Mouse (Mus musculus) spleen, postnatal 0 days (tissue): ENCODE results near the gene Kdm4d. TPM values are rescaled to one million over a fixed set of nuclear protein-coding genes. Genes with fewer than 3 reads are reported as not detected.

Source experiments
- polyA plus RNA-seq: library from polyadenylated mRNA; unstranded; fragments of >200 nt; fragmentation: Nextera tagmentation; extraction: Ambion mirVana; gene quantifications from 2 replicates; pipeline ENCODE4 v1.2.1, GENCODE M21; 2015

Kdm4d gene
- 0.17 and 0.18 TPM in 2 replicates for polyA plus RNA-seq

GRCm38 (mm10) chr9:14500023-14500915, at the start of gene Kdm4d, which contains the start of gene Cwc15:
Gene Kdm4d, minus strand, starts transcription at chr9:14500482.
Gene Cwc15, plus strand, starts transcription at chr9:14500617.

Other genes starting within 250 kb of the Kdm4d start
- 1.8 and 2.4 TPM in 2 replicates for gene Sesn3, start 225.4 kb downstream of the Kdm4d start, polyA plus RNA-seq
- gene Endod1, start 119.0 kb downstream of the Kdm4d start, polyA plus RNA-seq = 27.9 and 34.1 TPM in 2 replicates
- gene Cwc15, start 135 bp upstream of the Kdm4d start, polyA plus RNA-seq = 104 and 106 TPM in 2 replicates
- gene Amotl1, start 144.6 kb upstream of the Kdm4d start, polyA plus RNA-seq = 2.7 and 3.6 TPM in 2 replicates
- gene Piwil4, start 240.3 kb upstream of the Kdm4d start, polyA plus RNA-seq = 0.11 and 0.22 TPM in 2 replicates